Mouse (Mus musculus) monocyte, adult 5-6 weeks (primary cell): ENCODE measurements around the gene Sh3pxd2a. TPM values are rescaled to one million over a fixed set of nuclear protein-coding genes. Genes with fewer than 3 reads are reported as not detected.

Source experiments
- ATAC-seq: fragments of 153-309, 156-312 bp; replicated peaks from 2 replicates; pipeline ENCODE4 v1.8.0; 2017; ENCODE audit warnings: mild to moderate bottlenecking; ENCODE audit not compliant: low TSS enrichment, insufficient number of reproducible peaks, severe bottlenecking, poor library complexity, low FRiP score
- total RNA-seq: library from RNA; stranded (forward); fragments of 200-1000, 200-491, 200-594 nt; gene quantifications from 3 replicates; pipeline ENCODE4 v1.2.3, GENCODE M21; 2017

The Sh3pxd2a gene
- total RNA-seq, 1 experiment from 2014 or later = 2.6 TPM

- no peak for ATAC-seq
Measured at GRCm38 (mm10) chr19:47427841-47428789, 36.1 kb downstream of the Sh3pxd2a start.

- ATAC-seq = no peak
Measured at GRCm38 (mm10) chr19:47423632-47424031, 40.6 kb downstream of the Sh3pxd2a start.

- no peak for ATAC-seq
Measured at GRCm38 (mm10) chr19:47421128-47421898, 42.9 kb downstream of the Sh3pxd2a start.

GRCm38 (mm10) chr19:47420539-47420938 lies 43.7 kb downstream of the Sh3pxd2a start:
- ATAC-seq = no peak

GRCm38 (mm10) chr19:47419208-47419607 lies 45.0 kb downstream of the Sh3pxd2a start:
- no peak for ATAC-seq

GRCm38 (mm10) chr19:47416161-47416560 lies 48.0 kb downstream of the Sh3pxd2a start:
- no peak for ATAC-seq

GRCm38 (mm10) chr19:47414142-47414905 lies 49.9 kb downstream of the Sh3pxd2a start:
- no peak for ATAC-seq

GRCm38 (mm10) chr19:47413458-47414005 lies 50.7 kb downstream of the Sh3pxd2a start:
- no peak for ATAC-seq

- no peak for ATAC-seq
Measured at GRCm38 (mm10) chr19:47412566-47413248, 51.5 kb downstream of the Sh3pxd2a start.

- ATAC-seq = no peak
Measured at GRCm38 (mm10) chr19:47410301-47410700, 53.9 kb downstream of the Sh3pxd2a start.

GRCm38 (mm10) chr19:47409142-47409541 lies 55.1 kb downstream of the Sh3pxd2a start:
- no peak for ATAC-seq

GRCm38 (mm10) chr19:47408656-47409055 lies 55.5 kb downstream of the Sh3pxd2a start:
- ATAC-seq = no peak

- ATAC-seq = no peak
Measured at GRCm38 (mm10) chr19:47407332-47407731, 56.9 kb downstream of the Sh3pxd2a start.

GRCm38 (mm10) chr19:47406524-47406923 lies 57.7 kb downstream of the Sh3pxd2a start:
- no peak for ATAC-seq

- no peak for ATAC-seq
Measured at GRCm38 (mm10) chr19:47405548-47405947, 58.7 kb downstream of the Sh3pxd2a start.

GRCm38 (mm10) chr19:47403391-47404379 lies 60.5 kb downstream of the Sh3pxd2a start:
- no peak for ATAC-seq

GRCm38 (mm10) chr19:47402976-47403375 lies 61.2 kb downstream of the Sh3pxd2a start:
- ATAC-seq = no peak
